Mouse (Mus musculus) neutrophil, adult 5-6 weeks (primary cell): Measurements from ENCODE around the gene Slc5a3. TPM values are rescaled to one million over a fixed set of nuclear protein-coding genes. Genes with fewer than 3 reads are reported as not detected.
"Not testable (repeated sequence)": the region's sequence is repeated elsewhere in the genome, so short reads cannot be mapped to it uniquely, and the experiment has no call there.

Source experiments
- ATAC-seq: fragments of 151-379, 151-347 bp; 2 replicates; pipeline ENCODE4 v1.8.0; 2017; ENCODE audit warnings: mild to moderate bottlenecking, moderate TSS enrichment; ENCODE audit not compliant: insufficient number of reproducible peaks, poor library complexity, low FRiP score, severe bottlenecking; ENCODE audit errors: extremely low read depth
- total RNA-seq: library from RNA; stranded (forward); fragments of 200-1000 nt; gene quantifications from 2 replicates; pipeline ENCODE4 v1.2.3, GENCODE M21; 2017

The Slc5a3 gene
- total RNA-seq, 1 experiment from 2014 or later, result 4.4 TPM

DNA sequence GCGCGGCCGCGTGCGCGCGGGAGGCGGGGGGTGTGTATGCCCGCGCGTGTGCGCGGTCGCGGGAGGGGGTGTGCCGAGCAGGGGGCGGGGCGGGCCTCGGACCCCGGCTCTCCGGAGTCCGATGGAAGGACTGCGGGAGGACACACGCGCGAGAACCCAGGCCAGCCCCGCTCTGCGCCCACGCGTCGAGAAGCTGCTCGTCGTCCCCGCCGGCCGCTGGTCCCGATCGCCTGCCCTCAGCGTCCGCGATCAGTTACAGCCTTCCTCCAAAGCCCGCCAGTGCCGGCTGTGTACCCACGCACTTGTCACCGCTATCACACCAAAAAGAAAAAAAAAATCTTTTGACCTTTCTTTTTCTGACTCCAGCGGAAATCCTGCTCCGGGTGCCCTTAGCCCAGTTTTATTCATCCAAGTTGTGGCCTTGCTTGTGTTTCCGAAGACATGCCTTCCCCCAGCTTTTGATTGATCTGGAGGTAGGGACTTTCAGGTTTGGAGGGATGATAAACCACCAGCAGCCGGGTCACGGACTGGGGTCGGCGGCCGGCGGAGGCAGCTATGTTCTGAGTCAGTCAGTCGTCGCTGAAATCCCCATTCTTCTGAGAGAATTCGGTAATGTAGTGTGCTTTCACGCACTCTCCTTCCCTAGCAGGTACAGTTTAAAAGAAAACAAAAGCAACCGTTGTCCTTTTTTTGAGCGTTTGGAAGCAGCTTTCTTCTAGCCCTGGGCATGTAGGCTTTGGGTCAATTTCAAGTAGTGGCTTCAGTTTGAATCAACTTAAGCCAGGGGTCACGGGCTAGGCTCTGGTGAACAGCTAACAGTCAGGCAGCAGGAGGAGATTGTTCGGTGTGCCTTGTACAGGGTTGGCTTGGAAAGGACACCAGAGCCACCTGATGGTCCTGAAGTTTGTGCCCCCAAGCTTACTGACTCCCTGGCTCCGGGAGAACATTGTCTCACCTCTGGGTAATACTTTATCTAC, 810 bp downstream of the Slc5a3 start:
- no peak for ATAC-seq

GRCm38 (mm10) chr16:92060213-92060612, 2.1 kb downstream of the Slc5a3 start:
- no peak for ATAC-seq

- ATAC-seq, result no peak
Observed at GRCm38 (mm10) chr16:92061586-92061985, 3.5 kb downstream of the Slc5a3 start.

DNA sequence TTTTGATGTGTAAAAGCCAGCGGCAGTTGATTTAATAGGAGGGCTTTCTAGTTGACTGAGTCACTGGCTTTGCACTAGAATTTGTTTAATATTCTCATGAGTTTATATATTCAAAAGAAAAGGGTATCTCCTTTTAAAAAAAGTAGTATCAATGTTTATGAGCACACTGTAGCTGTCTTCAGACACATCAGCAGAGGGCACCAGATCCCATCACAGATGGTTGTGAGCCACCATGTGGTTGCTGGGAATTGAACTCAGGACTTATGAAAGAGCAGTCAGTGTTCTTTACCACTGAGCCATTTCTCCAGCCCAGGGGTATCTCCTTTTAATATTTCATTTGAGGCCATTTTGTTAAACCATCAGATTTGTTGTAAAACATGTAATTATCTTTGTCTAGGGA, 4.7 kb downstream of the Slc5a3 start:
- ATAC-seq, result no peak

DNA sequence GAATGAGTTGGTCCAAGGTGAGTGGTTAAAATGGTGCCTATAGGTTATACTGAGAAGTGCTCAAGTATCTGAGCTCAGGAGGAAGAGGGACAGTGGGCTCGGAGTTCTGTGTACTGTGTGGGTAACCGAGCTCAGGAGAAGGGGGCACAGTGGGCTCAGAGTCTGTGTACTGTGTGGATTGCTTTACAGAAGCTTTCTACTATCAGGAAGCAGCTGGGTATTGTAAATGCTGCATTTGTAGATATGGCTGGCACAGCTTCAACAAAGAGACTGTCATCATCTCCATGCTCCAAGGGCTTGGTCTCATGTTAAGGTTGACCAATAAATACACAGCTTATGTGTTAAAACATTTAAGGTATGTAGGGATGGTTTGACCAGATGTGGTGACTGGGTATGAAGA, 6.7 kb downstream of the Slc5a3 start:
- no peak for ATAC-seq

DNA sequence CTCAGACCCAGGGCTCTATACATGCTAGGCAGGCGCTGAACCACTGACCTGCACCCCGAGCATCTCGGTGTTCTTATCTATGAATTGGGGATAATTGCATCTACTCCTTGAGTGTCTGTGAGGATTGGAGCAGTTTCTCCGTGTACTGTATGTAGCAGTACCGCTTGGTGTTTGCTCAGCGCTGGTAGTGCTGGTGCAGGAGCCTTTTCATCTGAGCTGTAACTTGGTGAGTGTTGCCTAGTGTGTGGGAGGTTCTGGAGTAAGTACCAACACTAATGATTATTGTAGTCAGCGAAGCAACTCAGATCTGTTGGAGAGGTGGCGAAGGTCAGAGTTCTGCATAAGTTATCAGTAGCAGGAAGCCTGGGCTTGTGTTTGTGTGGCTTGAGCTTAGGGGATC, 12.2 kb downstream of the Slc5a3 start:
- no peak for ATAC-seq

GRCm38 (mm10) chr16:92076797-92077196, 18.7 kb downstream of the Slc5a3 start:
- ATAC-seq, result no peak

GRCm38 (mm10) chr16:92083771-92084453, 25.8 kb downstream of the Slc5a3 start:
- no peak for ATAC-seq

- ATAC-seq, result no peak
Observed at GRCm38 (mm10) chr16:92089225-92089624, 31.1 kb downstream of the Slc5a3 start.

- ATAC-seq, result no peak
Observed at GRCm38 (mm10) chr16:92091876-92092275, 33.8 kb downstream of the Slc5a3 start.

GRCm38 (mm10) chr16:92098351-92099051, 40.4 kb downstream of the Slc5a3 start:
- no peak for ATAC-seq

DNA sequence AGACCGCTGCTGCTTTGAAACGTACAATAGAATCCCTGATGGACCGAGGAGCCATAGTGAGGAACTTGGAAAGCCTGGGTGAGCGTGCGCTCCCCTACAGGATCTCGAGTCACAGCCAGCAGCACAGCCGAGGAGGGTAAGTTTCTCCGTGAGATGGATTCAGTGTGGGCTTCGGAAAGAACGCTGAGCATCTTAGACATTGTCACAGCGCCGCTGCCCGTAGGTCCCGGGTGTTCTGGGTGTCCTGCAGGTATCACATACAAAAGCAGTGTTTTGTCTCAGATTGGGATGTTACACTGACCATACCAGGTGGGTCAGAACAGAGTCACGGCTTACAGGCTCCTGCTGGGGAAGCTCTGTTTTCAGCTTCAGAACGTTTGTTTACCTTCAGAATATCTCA, 41.5 kb downstream of the Slc5a3 start:
- ATAC-seq, result no peak

GRCm38 (mm10) chr16:92100111-92100510, 42.0 kb downstream of the Slc5a3 start:
- no peak for ATAC-seq

DNA sequence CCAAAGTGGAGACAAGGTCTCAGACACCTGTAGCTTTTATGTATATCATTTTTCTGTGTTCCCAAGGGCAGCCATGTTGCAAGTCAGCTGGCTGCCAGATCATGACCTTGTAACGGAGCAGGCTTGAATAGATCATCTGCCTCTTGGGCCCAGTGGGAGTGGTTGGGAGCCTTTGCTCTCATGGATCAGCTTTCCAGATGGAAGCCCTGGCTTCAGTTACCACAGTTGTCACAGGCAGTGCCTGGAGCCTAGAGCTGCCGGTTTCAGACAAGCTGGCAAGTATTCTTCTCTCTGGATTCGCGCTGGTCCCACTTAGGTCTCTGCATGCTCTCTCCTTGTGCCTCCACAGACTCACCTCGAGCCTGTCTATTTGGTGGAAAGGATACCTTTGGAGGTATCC, 44.0 kb downstream of the Slc5a3 start:
- ATAC-seq, result no peak

GRCm38 (mm10) chr16:92102931-92103330, 44.8 kb downstream of the Slc5a3 start:
- not testable (repeated sequence) for ATAC-seq

DNA sequence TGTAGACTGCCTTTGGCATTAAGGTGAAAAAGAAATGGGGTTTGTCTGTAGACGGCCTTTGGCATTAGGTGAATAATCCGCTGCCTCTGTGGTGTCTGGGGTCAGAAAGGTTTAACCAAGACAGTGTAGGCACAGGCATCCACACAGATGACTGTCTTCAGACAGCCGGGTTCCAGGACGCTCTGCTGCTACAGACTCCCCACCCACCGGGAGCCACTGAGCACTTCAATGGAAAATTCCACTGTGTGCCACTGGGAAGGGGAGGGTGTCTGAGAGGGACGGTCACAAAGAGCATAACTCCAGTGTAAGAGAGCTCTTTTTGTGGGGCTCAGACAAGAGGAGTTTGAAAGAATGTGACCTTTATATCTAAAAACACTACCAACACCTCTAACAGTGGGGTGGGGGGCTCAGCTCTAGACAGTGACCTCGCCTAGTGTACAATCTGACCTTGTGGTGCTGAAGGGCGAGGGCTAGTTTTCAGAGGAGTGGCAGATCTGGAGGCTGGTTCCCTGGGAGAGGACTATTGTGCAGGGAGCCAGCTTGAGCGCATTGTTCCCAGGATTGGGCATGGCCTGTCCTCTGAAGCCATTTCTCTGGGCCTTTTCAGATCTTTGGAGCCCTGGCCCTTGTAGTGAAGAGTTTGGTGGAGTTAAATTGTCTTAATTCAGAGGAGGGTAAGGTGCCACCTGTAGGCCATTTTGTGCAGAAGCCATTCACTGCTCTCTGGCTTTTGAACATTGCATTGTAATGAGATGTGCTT, 45.6 kb downstream of the Slc5a3 start:
- no peak for ATAC-seq

- no peak for ATAC-seq
Observed at GRCm38 (mm10) chr16:92104332-92104590, 46.1 kb downstream of the Slc5a3 start.

DNA sequence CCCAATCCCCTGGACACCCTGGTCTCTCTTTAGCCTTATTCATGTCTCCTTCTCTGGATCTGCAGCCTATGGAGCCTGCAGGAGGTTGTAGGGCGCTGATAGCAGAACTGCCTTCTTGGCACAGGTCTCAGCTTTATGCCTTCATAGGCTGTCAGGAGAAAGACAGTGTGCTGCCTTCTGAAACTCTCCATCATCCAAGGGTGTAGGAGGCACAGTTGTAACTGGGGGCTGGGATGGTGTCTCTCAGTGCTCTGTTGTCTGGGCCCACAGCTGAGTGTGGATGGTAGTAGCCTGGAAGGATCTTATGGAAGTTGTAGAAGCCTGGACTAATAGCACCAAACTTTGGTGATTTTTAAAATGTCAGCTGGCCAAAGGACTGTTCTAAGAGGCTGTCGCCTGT, 46.8 kb downstream of the Slc5a3 start:
- ATAC-seq, result no peak

DNA sequence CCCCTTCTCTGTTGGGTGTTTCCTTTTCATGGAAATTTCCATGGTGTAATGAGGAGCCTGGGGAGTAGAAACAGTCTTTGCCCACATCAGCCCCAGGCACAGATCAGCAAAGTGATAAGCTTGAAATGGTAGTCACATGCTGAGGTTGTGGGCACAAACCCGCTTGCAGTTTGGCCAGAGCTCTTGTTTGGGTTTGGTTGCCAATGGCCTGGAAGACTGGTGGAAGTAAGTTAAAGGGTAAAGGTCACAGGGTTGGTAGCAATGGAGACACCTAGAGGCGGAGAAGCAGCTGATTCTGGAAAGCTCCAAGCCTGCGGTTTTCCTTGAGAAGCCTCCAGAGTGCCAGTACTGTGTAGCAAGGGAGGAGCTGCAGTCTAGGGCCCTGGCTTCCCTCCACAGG, 47.5 kb downstream of the Slc5a3 start:
- no peak for ATAC-seq
